Mouse (Mus musculus): ENCODE results near the gene Etv6. TPM values are rescaled to one million over a fixed set of nuclear protein-coding genes. Genes with fewer than 3 reads are reported as not detected.

The Etv6 gene
- polyA plus RNA-seq, 1 experiment from 2014 or later, result 12.1 TPM

DNA sequence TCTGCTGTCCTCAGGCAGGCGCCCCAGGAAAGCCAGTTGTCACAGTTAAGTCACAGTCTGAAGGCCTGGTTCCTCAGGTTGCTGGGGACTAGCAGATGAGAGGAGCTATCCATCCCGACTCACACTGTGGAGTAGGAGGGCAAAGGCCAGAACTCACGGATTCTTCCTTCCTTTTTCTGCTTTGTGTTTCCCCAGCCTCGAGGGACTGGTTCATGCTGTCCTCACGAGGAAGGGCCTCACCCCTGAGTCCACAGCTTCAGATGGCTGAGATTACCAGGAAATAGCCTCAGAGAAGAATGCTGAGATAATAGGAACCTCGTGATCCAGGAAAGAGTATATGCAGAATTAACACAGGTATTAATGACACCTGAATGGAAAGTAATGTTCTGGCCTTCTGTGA lies 30.6 kb downstream of the Etv6 start:
- Histone ChIP-seq H3K9me3 (no peaks in the 10 kb centered on the region), H3K27ac (no peak overlapping the region), H3K36me3 (peaks cover 36% of the 10 kb centered on the region), H3K4me3 (no peak overlapping the region), H3K27me3 (ENCODE audit: insufficient read depth, poor library complexity, severe bottlenecking) (no peaks in the 10 kb centered on the region), H3K4me1 (replicated peaks) (0 out of 2 replicates have a peak, but pooled peaks cover 4% of the 10 kb centered on the region)
- WGBS, result 64% methylated on average over 6 of the region's 6 CpGs
- no peak for DNase-seq (ENCODE audit: low spot score)

DNA sequence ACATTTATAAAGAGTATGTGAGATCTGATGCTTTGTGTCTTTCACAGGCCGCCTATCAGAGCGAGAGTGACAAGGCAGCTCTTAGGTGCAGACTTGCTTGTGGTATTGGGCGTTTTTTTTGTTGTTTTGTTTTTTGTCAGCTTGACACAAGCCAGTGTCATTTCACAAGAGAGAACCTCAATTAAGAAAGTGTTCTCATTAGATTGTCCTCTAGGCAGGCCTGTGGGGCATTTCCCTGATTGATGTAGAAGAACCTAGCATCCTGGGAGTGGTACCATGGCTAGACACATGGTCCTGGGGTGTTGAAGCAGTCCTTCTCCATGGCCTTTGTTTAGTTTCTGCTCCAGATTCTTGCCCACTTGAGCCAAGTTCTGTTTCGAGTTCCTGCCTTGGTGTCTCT lies 31.5 kb downstream of the Etv6 start:
- Histone ChIP-seq H3K4me1 (replicated peaks) (0 out of 2 replicates have a peak, but pooled peaks cover 4% of the 10 kb centered on the region), H3K27me3 (ENCODE audit: insufficient read depth, poor library complexity, severe bottlenecking) (no peaks in the 10 kb centered on the region), H3K27ac (no peak overlapping the region), H3K9me3 (no peaks in the 10 kb centered on the region), H3K36me3 (peaks cover 38% of the 10 kb centered on the region), H3K4me3 (no peak overlapping the region)
- DNase-seq (ENCODE audit: low spot score), result no peak
- WGBS, result 92% methylated on average over 4 of the region's 4 CpGs

DNA sequence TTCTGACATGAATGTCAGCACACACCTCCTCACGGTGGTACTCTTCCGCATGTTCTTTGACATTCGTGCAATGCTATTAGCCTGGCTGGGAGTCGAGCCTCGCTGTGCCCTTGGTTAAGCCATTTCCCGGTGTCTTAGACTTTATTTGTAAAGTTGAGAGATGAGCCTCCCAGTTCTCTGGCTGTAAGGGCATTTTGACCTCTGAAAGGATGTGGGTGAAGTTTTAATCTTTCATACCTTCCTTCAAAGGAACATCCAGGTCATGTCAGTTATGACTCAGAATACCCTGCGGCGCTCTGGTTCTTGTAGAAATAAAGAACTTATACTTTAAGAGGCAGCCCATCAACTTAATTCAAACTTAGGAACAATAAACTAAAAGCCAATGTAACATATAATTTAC lies 32.0 kb downstream of the Etv6 start:
- no peaks in the 10 kb centered on the region for H3K27me3 ChIP-seq (ENCODE audit: insufficient read depth, poor library complexity, severe bottlenecking)
- 0 out of 2 replicates have a peak, but pooled peaks cover 4% of the 10 kb centered on the region for H3K4me1 ChIP-seq (replicated peaks)
- H3K9me3 ChIP-seq, result no peaks in the 10 kb centered on the region
- 95% methylated on average over 8 of the region's 8 CpGs for WGBS
- no peak overlapping the region for H3K4me3 ChIP-seq
- H3K36me3 ChIP-seq, result peaks cover 40% of the 10 kb centered on the region
- no peak overlapping the region for H3K27ac ChIP-seq
- DNase-seq (ENCODE audit: low spot score), result no peak

DNA sequence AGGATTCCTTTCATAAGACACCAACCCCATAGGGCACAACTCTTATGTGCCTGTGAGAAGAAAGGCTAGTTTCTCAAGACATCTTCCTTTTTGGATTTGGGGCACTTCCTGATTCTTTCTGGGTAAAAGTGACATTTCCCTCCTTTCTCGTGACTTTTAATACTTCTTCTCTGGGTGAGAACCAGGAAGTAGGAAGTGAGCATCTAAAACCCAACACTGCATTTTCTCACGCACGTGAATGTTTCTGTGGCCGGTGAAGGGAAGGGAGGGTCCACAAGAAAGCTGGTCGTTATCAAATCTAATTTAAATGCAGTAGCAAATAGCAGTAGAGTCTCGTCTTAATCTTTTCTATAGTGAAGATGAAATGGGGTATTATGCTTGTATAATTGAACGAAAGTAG lies 36.9 kb downstream of the Etv6 start:
- no peak overlapping the region for H3K4me3 ChIP-seq
- peaks cover 53% of the 10 kb centered on the region for H3K36me3 ChIP-seq
- WGBS, result 91% methylated on average over 7 of the region's 7 CpGs
- no peaks in the 10 kb centered on the region for H3K4me1 ChIP-seq (replicated peaks)
- no peak overlapping the region for H3K27ac ChIP-seq
- H3K27me3 ChIP-seq (ENCODE audit: insufficient read depth, poor library complexity, severe bottlenecking), result no peaks in the 10 kb centered on the region
- no peaks in the 10 kb centered on the region for H3K9me3 ChIP-seq
- DNase-seq (ENCODE audit: low spot score), result no peak

DNA sequence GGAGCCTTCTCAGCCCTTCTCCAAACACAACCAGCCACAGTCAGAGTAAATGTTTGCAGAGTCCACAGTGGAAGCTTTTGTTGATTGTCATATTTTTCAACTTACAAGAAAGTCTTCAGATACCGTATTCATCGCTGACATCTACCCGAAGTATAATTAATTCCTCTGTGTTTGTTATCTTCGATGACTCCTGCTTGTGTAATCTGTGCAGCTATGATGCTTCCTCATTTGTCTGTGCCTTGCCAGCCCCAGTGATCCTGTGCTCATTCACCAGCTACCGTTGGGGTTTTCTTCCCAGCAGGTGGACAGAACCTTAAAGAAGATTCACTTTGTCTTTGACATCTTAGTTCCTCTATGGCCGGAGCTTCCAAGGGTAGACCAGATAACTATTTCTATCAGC lies 37.4 kb downstream of the Etv6 start:
- Histone ChIP-seq H3K27ac (no peak overlapping the region), H3K36me3 (peaks cover 48% of the 10 kb centered on the region), H3K4me3 (no peak overlapping the region), H3K4me1 (replicated peaks) (no peaks in the 10 kb centered on the region), H3K27me3 (ENCODE audit: insufficient read depth, poor library complexity, severe bottlenecking) (no peaks in the 10 kb centered on the region), H3K9me3 (no peaks in the 10 kb centered on the region)
- DNase-seq (ENCODE audit: low spot score), result no peak
- WGBS, result 97% methylated on average over 6 of the region's 6 CpGs

DNA sequence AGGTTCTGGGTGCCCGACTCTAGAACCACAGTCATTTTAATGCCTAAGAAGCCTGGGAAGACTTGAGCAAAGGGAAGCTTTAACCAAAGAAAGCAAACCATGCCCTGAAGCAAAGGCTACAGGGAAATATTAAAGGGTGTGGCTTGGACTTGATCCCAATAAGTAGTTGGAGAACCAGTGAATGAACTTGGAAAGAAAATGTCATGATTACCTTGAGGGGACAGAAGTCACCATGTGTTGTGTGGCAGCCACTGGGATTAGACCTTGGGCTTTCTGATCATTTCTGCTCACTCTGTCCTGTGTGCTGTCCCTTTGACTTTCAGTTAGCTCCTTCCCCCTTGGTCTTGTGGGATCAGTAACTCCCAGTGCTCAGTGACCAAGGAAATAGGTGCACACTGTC lies 38.9 kb downstream of the Etv6 start:
- DNase-seq (ENCODE audit: low spot score), result no peak
- H3K27me3 ChIP-seq (ENCODE audit: insufficient read depth, poor library complexity, severe bottlenecking), result no peaks in the 10 kb centered on the region
- 96% methylated on average over 1 of the region's 1 CpGs for WGBS

DNA sequence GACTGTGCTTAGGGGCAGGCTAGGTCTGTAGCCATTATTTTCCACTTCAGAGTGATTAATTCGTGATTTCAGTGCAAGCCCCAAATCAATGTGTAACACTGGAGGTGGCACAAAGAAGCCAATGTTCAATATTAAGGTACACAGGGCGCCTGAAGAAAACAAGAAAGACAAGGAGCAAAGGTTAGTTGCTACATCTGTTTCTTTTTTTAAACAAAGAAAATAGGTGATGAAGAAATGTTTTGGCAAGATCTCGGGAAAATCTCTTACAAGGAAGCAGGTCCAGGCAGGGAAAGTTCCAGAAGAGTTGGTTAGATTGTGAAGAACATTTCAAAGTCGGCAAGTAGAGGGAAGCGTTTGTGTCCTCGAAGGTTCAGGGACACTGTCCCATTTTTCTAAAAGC lies 39.5 kb downstream of the Etv6 start:
- no peak for DNase-seq (ENCODE audit: low spot score)
- Histone ChIP-seq H3K9me3 (no peaks in the 10 kb centered on the region), H3K27me3 (ENCODE audit: insufficient read depth, poor library complexity, severe bottlenecking) (no peaks in the 10 kb centered on the region), H3K36me3 (peaks cover 43% of the 10 kb centered on the region), H3K4me1 (replicated peaks) (0 out of 2 replicates have a peak, but pooled peaks cover 4% of the 10 kb centered on the region), H3K27ac (no peak overlapping the region), H3K4me3 (no peak overlapping the region)
- WGBS, result 88% methylated on average over 6 of the region's 6 CpGs

More for the DNA sequence above, 38.9 kb downstream of the Etv6 start:
- H3K36me3 ChIP-seq, result peaks cover 46% of the 10 kb centered on the region
- no peak overlapping the region for H3K4me3 ChIP-seq
- 0 out of 2 replicates have a peak, but pooled peaks cover 4% of the 10 kb centered on the region for H3K4me1 ChIP-seq (replicated peaks)
- H3K27ac ChIP-seq, result no peak overlapping the region
- no peaks in the 10 kb centered on the region for H3K9me3 ChIP-seq

DNA sequence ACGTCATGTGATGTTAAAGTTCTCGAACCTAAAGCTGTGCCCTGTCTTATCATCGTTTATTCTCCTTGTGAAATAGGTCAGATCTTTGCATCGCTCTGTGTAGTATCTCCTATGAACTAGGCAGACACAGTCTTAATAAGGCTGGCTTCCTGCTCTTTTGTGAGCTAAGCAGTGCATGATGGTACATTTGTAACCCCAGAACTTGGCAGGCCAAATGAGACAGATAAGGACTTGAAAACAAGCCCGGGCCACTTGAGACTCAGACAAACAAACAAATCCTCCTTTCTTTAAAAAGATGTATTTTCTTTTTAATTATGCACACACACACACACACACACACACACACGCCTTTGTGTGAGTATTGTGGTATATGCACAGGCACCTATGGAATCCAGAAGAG lies 42.5 kb downstream of the Etv6 start:
- H3K27me3 ChIP-seq (ENCODE audit: insufficient read depth, poor library complexity, severe bottlenecking), result no peaks in the 10 kb centered on the region
- no peaks in the 10 kb centered on the region for H3K9me3 ChIP-seq
- WGBS, result 89% methylated on average over 6 of the region's 6 CpGs
- H3K36me3 ChIP-seq, result peaks cover 25% of the 10 kb centered on the region
- no peak overlapping the region for H3K27ac ChIP-seq
- H3K4me1 ChIP-seq (replicated peaks), result 0 out of 2 replicates have a peak, but pooled peaks cover 4% of the 10 kb centered on the region
- DNase-seq (ENCODE audit: low spot score), result no peak
- H3K4me3 ChIP-seq, result no peak overlapping the region

DNA sequence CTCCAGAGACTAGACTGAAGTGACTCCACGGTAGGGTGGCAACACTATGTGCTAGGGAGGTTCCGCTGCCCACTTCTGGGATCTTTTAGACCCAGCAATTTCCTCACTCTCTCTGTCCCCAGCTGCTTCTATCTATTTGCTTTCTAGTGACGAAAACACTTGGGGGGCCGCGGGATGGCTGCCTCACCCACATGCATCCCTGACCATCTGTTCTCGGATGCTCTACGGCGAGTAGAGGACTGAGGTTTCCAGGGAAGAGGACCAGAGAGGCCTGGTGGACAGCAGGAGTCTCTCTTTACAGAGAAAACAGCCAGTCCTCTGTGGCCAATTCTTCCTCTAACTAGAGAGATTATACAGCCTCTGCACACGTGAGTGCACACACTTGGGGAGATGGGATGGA lies 43.6 kb downstream of the Etv6 start:
- no peak overlapping the region for H3K27ac ChIP-seq
- no peaks in the 10 kb centered on the region for H3K9me3 ChIP-seq
- peaks cover 14% of the 10 kb centered on the region for H3K36me3 ChIP-seq
- no peak for DNase-seq (ENCODE audit: low spot score)
- H3K4me1 ChIP-seq (replicated peaks), result 0 out of 2 replicates have a peak, but pooled peaks cover 4% of the 10 kb centered on the region
- WGBS, result 86% methylated on average over 9 of the region's 9 CpGs
- no peak overlapping the region for H3K4me3 ChIP-seq
- no peaks in the 10 kb centered on the region for H3K27me3 ChIP-seq (ENCODE audit: insufficient read depth, poor library complexity, severe bottlenecking)

DNA sequence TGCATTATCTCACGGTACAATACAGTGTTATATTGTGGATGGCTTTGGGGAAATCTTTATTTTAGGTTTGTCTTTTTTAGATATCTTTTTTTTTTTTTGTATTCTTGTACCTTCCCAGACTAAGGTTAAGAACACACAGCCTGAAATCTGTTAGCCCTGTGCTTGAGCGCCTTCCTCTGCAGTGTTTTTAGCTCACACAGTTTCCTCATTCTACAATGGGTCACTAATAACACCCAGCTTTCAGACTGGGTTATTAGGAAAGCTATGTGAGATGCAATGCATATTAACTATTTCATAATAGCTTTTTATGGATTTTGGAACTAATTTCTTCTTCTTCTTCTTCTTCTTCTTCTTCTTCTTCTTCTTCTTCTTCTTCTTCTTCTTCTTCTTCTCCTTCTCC lies 44.1 kb downstream of the Etv6 start:
- H3K4me3 ChIP-seq, result no peak overlapping the region
- no peak for DNase-seq (ENCODE audit: low spot score)
- H3K4me1 ChIP-seq (replicated peaks), result 0 out of 2 replicates have a peak, but pooled peaks cover 4% of the 10 kb centered on the region
- WGBS, result 93% methylated on average over 2 of the region's 2 CpGs
- peaks cover 11% of the 10 kb centered on the region for H3K36me3 ChIP-seq
- H3K27me3 ChIP-seq (ENCODE audit: insufficient read depth, poor library complexity, severe bottlenecking), result no peaks in the 10 kb centered on the region
- H3K9me3 ChIP-seq, result no peaks in the 10 kb centered on the region
- H3K27ac ChIP-seq, result no peak overlapping the region

DNA sequence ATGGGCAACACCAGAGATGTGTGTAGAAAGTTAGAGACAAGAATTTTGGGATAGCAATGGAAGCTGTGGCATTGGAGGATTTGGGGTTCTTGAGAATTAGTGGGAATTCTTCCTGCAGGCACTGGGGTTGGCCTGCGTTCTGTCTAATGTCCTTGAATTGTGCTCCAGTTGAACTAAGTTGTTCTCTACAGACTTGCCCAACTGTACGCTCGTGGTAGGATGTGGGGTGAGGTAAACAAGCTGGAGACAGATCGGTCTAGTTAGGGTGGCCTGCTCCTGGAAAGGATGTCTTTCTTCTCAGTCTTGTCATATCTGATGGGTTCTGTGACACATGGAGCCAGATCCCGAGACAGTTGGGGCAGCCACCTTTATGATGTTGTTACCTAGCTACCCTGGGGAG lies 45.4 kb downstream of the Etv6 start:
- Histone ChIP-seq H3K9me3 (no peaks in the 10 kb centered on the region), H3K4me1 (replicated peaks) (0 out of 2 replicates have a peak, but pooled peaks cover 4% of the 10 kb centered on the region), H3K36me3 (peaks cover 10% of the 10 kb centered on the region), H3K4me3 (no peak overlapping the region), H3K27me3 (ENCODE audit: insufficient read depth, poor library complexity, severe bottlenecking) (no peaks in the 10 kb centered on the region), H3K27ac (no peak overlapping the region)
- WGBS, result 94% methylated on average over 5 of the region's 5 CpGs
- no peak for DNase-seq (ENCODE audit: low spot score)

DNA sequence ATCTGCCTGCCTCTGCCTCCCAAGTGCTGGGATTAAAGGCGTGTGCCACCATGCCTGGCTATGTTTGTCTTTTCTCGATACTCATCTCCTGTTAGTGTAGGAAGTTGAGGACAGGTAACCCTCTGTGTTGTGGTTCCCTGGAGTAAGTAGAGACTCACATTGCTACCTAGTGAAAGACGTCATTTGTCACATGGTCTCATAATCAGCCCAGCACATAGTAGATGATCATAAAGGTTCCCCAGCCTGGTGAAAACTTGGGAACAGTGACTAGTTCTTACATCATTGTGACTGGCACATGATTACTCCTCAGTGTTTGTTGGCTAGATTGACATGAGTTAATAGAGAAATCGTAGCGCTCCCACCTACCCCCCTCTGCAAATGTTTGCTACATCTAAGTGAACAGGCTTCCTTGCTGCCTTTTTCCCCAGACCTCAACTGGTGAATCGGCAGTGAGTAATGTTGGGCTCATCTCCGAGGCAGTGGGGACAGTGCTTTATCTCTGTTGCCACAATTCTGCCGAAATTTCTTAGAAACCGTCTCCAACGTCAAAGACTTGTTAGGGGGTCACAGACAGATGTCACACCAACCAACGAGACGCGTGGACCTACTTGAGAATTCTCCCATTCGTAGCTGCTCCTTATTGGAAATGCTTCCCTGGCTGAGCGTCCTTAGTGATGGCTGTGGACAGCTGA lies 46.9 kb downstream of the Etv6 start:
- H3K4me3 ChIP-seq, result no peak overlapping the region
- no peaks in the 10 kb centered on the region for H3K9me3 ChIP-seq
- H3K27ac ChIP-seq, result no peak overlapping the region
- peaks cover 10% of the 10 kb centered on the region; the same call in 1 of the 2 replicates for H3K36me3 ChIP-seq
- no peak for DNase-seq (ENCODE audit: low spot score)
- H3K27me3 ChIP-seq (ENCODE audit: insufficient read depth, poor library complexity, severe bottlenecking), result no peaks in the 10 kb centered on the region
- H3K4me1 ChIP-seq (replicated peaks), result peaks cover 11% of the 10 kb centered on the region; the same call in 1 of the 2 replicates
- 90% methylated on average over 15 of the region's 15 CpGs for WGBS

DNA sequence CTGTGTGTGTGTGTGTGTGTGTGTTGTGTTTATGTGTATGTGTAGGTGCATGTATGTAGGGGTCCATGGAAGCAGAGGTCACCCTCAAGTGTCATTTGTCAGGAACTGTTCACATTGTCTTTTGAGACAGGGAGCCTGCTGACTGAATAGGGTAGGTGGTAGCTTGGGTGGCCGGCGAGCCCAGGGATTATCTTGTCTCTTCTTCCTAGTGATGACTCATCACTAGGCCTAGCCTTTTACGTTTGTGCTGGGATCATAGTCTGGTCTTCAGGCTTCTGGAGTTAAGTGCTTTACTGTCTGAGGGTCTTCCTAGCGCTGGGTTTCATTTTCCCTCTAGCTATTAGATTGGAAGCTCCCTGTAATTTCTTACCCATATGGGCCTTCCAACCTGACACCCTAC lies 47.9 kb downstream of the Etv6 start:
- Histone ChIP-seq H3K27me3 (ENCODE audit: insufficient read depth, poor library complexity, severe bottlenecking) (no peaks in the 10 kb centered on the region), H3K9me3 (no peaks in the 10 kb centered on the region), H3K36me3 (0 out of 2 replicates have a peak, but pooled peaks cover 7% of the 10 kb centered on the region), H3K4me1 (replicated peaks) (peaks cover 11% of the 10 kb centered on the region; the same call in 1 of the 2 replicates), H3K27ac (no peak overlapping the region), H3K4me3 (no peak overlapping the region)
- WGBS, result 88% methylated on average over 4 of the region's 4 CpGs
- DNase-seq (ENCODE audit: low spot score), result no peak
